Mouse (Mus musculus): ENCODE data around the gene Col4a3.

DNA sequence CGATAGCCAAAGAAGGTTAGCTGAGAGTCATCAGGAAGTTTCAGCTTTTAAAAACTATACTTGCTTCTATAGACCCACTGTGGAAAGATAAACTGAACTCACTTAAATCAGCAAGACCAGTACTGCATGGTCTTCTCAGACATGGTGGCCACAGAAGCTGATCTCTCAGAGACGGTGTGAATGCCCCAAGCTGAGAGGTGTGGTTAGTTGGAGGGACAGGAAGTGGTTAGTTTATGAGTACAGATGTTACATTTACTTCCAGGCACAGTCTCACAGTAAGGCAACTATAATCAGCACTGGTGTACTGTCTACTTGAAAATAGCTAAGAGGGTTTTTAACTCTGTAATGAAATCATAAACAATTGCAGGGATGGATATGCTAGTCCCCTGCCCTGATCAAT is 75.5 kb downstream of the Col4a3 start:
- no peak for TF ChIP-seq ETS1 (conservative IDR thresholded peaks at IDR 0.05; ENCODE audit: low read depth, low read length)
- TF ChIP-seq MEF2A (IDR thresholded peaks at IDR 0.05; ENCODE audit: borderline replicate concordance, low read depth, low read length) = no peak
- no peak for TF ChIP-seq CTCF (conservative IDR thresholded peaks at IDR 0.05 in 1 of 2, IDR thresholded peaks at IDR 0.05 in 1 of 2; ENCODE audit: low read depth in 2 of 2, low read length in 2 of 2)
